Mouse (Mus musculus) embryo, embryonic 9.5 days (tissue): Measurements from ENCODE around the gene Zfp423.

Experiments
- DNase-seq: peaks from one replicate; pipeline ENCODE4 v3.0.0-alpha.2; 2017; ENCODE audit errors: extremely low spot score

The Zfp423 gene

GRCm38 (mm10) chr8:87952298-87952697 is 7.1 kb downstream of the Zfp423 start:
- no peak for DNase-seq

DNA sequence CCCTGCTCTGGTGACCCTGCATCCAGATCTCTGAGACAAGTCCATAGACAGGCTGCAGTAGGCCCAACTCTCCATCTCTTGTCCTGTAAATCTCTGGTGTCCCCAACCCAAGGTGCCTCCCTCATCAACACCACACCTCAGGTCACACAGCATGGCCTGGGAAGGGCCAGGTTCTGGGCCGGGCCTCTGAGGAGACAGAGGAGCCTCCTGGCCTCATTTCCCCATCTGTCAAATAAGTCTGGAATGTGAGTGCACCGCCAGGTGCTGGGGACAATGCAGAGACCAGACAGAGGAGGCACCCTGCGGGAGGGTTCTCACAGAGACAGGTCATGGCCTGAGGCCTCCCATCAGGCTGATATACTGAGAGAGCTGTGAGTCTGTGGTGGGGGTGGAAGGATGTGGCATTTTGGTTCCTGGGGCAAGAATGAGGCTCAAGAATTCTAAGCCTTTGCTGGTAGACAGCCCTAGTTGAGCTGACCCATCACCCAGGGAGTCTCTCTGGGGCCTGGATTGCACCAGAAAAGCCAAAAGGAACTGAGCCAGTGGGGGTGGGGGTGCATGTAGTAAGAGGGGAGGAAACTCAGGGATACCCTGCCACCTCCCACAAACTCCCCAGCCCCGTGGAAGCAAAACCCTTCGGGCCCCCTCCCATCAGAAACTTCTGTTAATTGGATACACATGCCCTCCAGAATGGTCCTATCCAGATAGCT is 15.0 kb downstream of the Zfp423 start:
- peak; percentile 58 for DNase-seq

- no peak for DNase-seq
Observed at GRCm38 (mm10) chr8:87943651-87944091, 15.7 kb downstream of the Zfp423 start.

GRCm38 (mm10) chr8:87940646-87941045 is 18.7 kb downstream of the Zfp423 start:
- no peak for DNase-seq

DNA sequence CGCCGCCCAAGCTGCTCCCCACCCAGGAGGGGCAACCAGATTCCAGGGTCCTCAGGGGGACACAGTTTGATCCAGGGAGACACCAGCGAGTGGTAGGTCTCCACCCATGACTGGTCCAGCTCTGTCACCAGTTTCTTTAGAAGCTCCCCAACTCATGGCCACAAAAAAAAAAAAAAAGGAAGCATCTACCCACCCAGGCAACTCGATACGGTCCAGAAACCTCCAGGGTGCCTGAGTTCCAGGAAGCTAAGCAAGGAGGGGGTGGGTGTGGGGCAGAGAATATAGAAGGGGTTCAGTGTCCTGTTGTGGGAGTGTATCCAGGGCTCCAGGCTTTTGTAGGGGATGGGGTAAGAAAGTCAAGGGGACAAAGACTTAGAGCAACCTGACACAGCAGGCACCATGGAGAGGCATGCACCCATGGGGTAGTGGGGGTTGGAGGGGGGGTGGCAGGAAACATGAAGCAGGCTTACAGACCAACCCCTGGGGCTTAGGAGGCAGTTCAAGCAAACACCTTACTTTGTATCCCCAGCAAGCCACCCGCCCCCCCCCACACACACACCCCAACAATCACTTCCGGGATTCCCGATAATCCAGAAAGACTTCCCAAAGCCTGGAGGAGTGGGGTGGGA is 20.0 kb downstream of the Zfp423 start:
- DNase-seq, result no peak

- peak; percentile 78 for DNase-seq
Observed at GRCm38 (mm10) chr8:87938351-87939232, 20.8 kb downstream of the Zfp423 start.

- DNase-seq, result no peak
Observed at GRCm38 (mm10) chr8:87937211-87937610, 22.2 kb downstream of the Zfp423 start.

DNA sequence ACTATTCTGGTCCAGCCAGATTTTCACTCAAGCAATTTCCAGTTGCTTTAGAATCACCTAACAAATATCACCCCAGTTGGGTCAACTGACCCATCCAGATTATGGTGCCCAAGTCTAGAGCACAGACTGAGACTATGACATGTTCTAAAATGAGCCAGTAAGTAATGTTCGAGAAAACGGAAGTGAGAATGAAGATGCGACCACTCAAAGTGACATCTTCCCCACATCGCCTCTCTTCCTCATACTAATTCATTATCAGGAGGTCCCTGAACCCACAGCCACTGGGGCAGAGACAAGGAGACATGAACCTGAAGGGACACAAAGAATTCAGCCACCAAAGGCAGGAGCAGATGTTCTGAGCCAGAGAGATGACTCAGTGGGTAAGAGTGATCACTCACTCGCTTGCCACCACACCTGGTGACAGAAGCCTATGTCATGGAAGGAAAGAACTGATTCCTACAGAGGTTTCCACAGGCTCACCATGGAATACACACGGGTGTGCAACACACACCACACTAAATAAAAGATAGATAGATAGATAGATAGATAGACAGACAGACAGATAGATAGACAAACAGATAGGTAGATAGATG is 24.2 kb downstream of the Zfp423 start:
- DNase-seq, result no peak

GRCm38 (mm10) chr8:87934175-87934574 is 25.2 kb downstream of the Zfp423 start:
- DNase-seq, result no peak

- no peak for DNase-seq
Observed at GRCm38 (mm10) chr8:87933752-87934151, 25.6 kb downstream of the Zfp423 start.

- no peak for DNase-seq
Observed at GRCm38 (mm10) chr8:87928857-87929256, 30.5 kb downstream of the Zfp423 start.

- DNase-seq, result no peak
Observed at GRCm38 (mm10) chr8:87927034-87927830, 32.2 kb downstream of the Zfp423 start.

DNA sequence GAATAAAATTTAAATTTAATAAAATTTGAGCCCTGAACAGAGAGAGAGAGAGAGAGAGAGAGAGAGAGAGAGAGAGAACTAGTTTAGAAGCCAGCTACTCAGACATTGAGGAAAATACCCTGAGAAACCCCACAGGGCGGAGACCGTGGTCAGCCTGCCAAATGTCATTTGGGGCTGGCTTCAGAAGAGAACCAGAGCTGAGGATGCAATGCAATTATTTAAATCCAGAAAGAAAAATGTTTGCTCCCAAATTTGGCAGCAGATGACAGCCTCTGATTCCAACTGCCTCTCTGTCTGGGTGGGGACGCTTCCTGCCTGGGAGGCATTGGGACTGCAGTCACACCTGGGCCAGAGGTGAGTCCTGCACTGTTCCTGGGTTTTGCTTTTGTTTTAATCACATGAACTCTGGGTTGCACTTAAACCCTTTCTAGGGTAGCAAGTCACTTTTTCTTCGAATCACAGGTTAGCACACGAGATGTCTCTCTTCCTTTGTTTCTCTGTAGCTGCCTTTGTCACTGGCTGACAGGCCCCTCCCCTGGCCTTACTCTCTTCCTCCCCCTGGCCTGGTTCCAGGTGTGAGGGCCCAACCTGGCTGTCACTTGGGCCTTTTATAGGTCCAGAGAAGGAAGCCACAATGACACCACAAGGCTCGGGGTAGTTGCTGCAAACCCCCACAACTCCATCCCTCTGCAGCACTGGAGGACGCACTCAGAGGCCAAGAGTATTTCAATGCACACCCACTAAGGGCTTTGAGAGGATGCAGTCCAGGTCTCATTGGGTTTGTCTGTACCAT is 33.1 kb downstream of the Zfp423 start:
- DNase-seq, result no peak

- DNase-seq, result no peak
Observed at GRCm38 (mm10) chr8:87922936-87923335, 36.5 kb downstream of the Zfp423 start.

- DNase-seq, result no peak
Observed at GRCm38 (mm10) chr8:87922446-87922845, 36.9 kb downstream of the Zfp423 start.

GRCm38 (mm10) chr8:87918004-87918403 is 41.4 kb downstream of the Zfp423 start:
- DNase-seq, result no peak

DNA sequence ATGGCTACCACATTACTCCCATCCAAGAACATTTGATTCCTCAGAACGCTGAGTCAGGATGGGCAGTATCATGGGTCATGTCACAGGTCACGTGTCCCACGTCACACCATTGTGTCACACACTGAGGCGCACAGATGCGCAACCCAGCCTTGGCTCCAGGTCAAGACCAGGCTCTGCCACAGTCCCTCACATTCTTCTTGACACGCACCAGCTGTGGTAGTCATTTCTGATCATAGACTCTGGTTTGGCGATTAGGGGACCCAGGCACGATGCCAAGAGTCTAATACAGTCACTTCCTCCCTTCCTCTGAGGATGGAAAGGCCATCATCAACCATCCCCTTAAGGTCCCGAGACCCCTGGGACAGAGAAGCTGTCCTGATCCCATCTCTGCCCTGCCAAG is 43.6 kb downstream of the Zfp423 start:
- no peak for DNase-seq

GRCm38 (mm10) chr8:87914247-87914967 is 45.0 kb downstream of the Zfp423 start:
- no peak for DNase-seq

- DNase-seq, result no peak
Observed at GRCm38 (mm10) chr8:87908940-87909339, 50.5 kb downstream of the Zfp423 start.

GRCm38 (mm10) chr8:87905404-87905803 is 54.0 kb downstream of the Zfp423 start:
- DNase-seq, result no peak
